Mouse (Mus musculus) myocyte (in vitro differentiated cells): ENCODE results near the gene Vamp9. TPM values are rescaled to one million over a fixed set of nuclear protein-coding genes. Genes with fewer than 3 reads are reported as not detected.

Experiments
- H3K27me3 ChIP-seq: one replicate; pipeline ENCODE4 v1.6.1; 2011; ENCODE audit not compliant: control insufficient read depth, insufficient read depth, insufficient read length
- H3K36me3 ChIP-seq: one replicate; pipeline ENCODE4 v1.6.1; 2011; ENCODE audit not compliant: control insufficient read depth, insufficient read depth
- H3K4me2 ChIP-seq: one replicate; pipeline ENCODE4 v1.6.1; 2011; ENCODE audit warnings: low read depth, control low read depth
- H3K4me3 ChIP-seq: one replicate; pipeline ENCODE4 v1.5.1; 2011; ENCODE audit warnings: mild to moderate bottlenecking, control low read depth, moderate library complexity
- H3K79me2 ChIP-seq: one replicate; pipeline ENCODE4 v1.6.1; 2011; ENCODE audit not compliant: control insufficient read depth, insufficient read depth
- H3ac ChIP-seq: one replicate; pipeline ENCODE4 v1.6.1; 2011; ENCODE audit not compliant: control insufficient read depth, insufficient read length
- CEBPB ChIP-seq: IDR thresholded peaks from 2 replicates; pipeline ENCODE4 v1.6.1; 2011; ENCODE audit warnings: mild to moderate bottlenecking, moderate library complexity; ENCODE audit not compliant: poor library complexity, insufficient read depth, severe bottlenecking
- E2F4 ChIP-seq: IDR thresholded peaks from one replicate; pipeline ENCODE4 v1.6.1; 2011; ENCODE audit warnings: mild to moderate bottlenecking, control low read depth, moderate library complexity; ENCODE audit not compliant: insufficient read depth
- MAX ChIP-seq: IDR thresholded peaks from one replicate; pipeline ENCODE4 v1.6.1; 2011; ENCODE audit warnings: low read depth, mild to moderate bottlenecking, control low read depth
- MYOD1 ChIP-seq, 3 experiments: IDR thresholded peaks; one replicate each; pipeline ENCODE4 v1.6.1; 2011; ENCODE audit warnings: control low read depth in 2 of 3, low read depth in 2 of 3, mild to moderate bottlenecking in 2 of 3, moderate library complexity in 1 of 3; ENCODE audit not compliant: insufficient read length in 2 of 3, control insufficient read depth in 1 of 3
- MYOG ChIP-seq, 3 experiments: IDR thresholded peaks; one replicate each; pipeline ENCODE4 v1.6.1; 2011; ENCODE audit warnings: control low read depth in 2 of 3, low read depth in 2 of 3, mild to moderate bottlenecking in 2 of 3; ENCODE audit not compliant: insufficient read length in 2 of 3, control insufficient read depth in 1 of 3, insufficient read depth in 1 of 3
- POLR2A ChIP-seq: IDR thresholded peaks from one replicate; pipeline ENCODE4 v1.6.1; 2011; ENCODE audit warnings: low read depth, mild to moderate bottlenecking, control low read depth, moderate library complexity; ENCODE audit not compliant: insufficient read length
- POLR2AphosphoS2 ChIP-seq: IDR thresholded peaks from one replicate; pipeline ENCODE4 v1.6.1; 2011; ENCODE audit warnings: low read depth, control low read depth; ENCODE audit not compliant: insufficient read length
- REST ChIP-seq: IDR thresholded peaks from one replicate; pipeline ENCODE4 v1.6.1; 2011; ENCODE audit warnings: mild to moderate bottlenecking, control low read depth, moderate library complexity; ENCODE audit not compliant: insufficient read depth, insufficient read length
- SRF ChIP-seq: IDR thresholded peaks from one replicate; pipeline ENCODE4 v1.6.1; 2011; ENCODE audit warnings: low read depth; ENCODE audit not compliant: control insufficient read depth, insufficient read length
- TCF12 ChIP-seq: IDR thresholded peaks from one replicate; pipeline ENCODE4 v1.6.1; 2011; ENCODE audit warnings: mild to moderate bottlenecking, control low read depth; ENCODE audit not compliant: poor library complexity, insufficient read depth, severe bottlenecking
- TCF3 ChIP-seq: IDR thresholded peaks from one replicate; pipeline ENCODE4 v1.6.1; 2011; ENCODE audit warnings: low read depth, control low read depth; ENCODE audit not compliant: insufficient read length
- USF1 ChIP-seq: IDR thresholded peaks from one replicate; pipeline ENCODE4 v1.6.1; 2011; ENCODE audit warnings: low read depth, mild to moderate bottlenecking, control low read depth, moderate library complexity
- polyA plus RNA-seq: library from polyadenylated mRNA; unstranded; fragments of >200 nt; fragmentation: generic; extraction: Trizol; gene quantifications from one replicate; pipeline ENCODE4 v1.2.1, GENCODE M21; 2012; ENCODE audit warnings: missing spikeins

The Vamp9 gene
- polyA plus RNA-seq, 1 experiment: not detected

- TF ChIP-seq MYOG (IDR thresholded peaks at IDR 0.05; ENCODE audit: control insufficient read depth in 1 of 3, insufficient read depth in 1 of 3, insufficient read length in 2 of 3, low read depth in 2 of 3) (no peak), MAX (no peak), REST (no peak), SRF (no peak), POLR2AphosphoS2 (no peak), POLR2A (no peak), TCF3 (no peak), MYOD1 (IDR thresholded peaks at IDR 0.05; ENCODE audit: control insufficient read depth in 1 of 3, insufficient read length in 2 of 3, low read depth in 2 of 3) (no peak), USF1 (no peak)
- Histone ChIP-seq H3ac (no peak overlapping the region), H3K79me2 (no peaks in the 10 kb centered on the region), H3K4me2 (no peak overlapping the region), H3K4me3 (no peak overlapping the region), H3K27me3 (no peaks in the 10 kb centered on the region), H3K36me3 (no peaks in the 10 kb centered on the region)
Observed at GRCm38 (mm10) chr5:99882441-99882840, 23.6 kb upstream of the Vamp9 start.

GRCm38 (mm10) chr5:99884035-99884434 lies 22.0 kb upstream of the Vamp9 start:
- no peak overlapping the region for H3K4me3 ChIP-seq
- H3K79me2 ChIP-seq: no peaks in the 10 kb centered on the region
- no peaks in the 10 kb centered on the region for H3K36me3 ChIP-seq
- no peak overlapping the region for H3K4me2 ChIP-seq
- no peak overlapping the region for H3ac ChIP-seq
- no peak for TF ChIP-seq MYOG (IDR thresholded peaks at IDR 0.05; ENCODE audit: control insufficient read depth in 1 of 3, insufficient read depth in 1 of 3, insufficient read length in 2 of 3, low read depth in 2 of 3)
- TF ChIP-seq REST: peak; percentile 31
- no peaks in the 10 kb centered on the region for H3K27me3 ChIP-seq

- H3ac ChIP-seq: no peak overlapping the region
- H3K79me2 ChIP-seq: no peaks in the 10 kb centered on the region
- TF ChIP-seq MYOD1 (IDR thresholded peaks at IDR 0.05; ENCODE audit: control insufficient read depth in 1 of 3, insufficient read length in 2 of 3, low read depth in 2 of 3): no peak
- no peak for TF ChIP-seq MAX
- TF ChIP-seq USF1: no peak
- no peak for TF ChIP-seq TCF12
- no peak for TF ChIP-seq SRF
- no peak for TF ChIP-seq TCF3
- no peaks in the 10 kb centered on the region for H3K36me3 ChIP-seq
- H3K4me3 ChIP-seq: no peak overlapping the region
- H3K4me2 ChIP-seq: no peak overlapping the region
- no peaks in the 10 kb centered on the region for H3K27me3 ChIP-seq
Observed at GRCm38 (mm10) chr5:99887133-99887532, 18.9 kb upstream of the Vamp9 start.

- no peaks in the 10 kb centered on the region for H3K27me3 ChIP-seq
- no peak overlapping the region for H3ac ChIP-seq
- TF ChIP-seq POLR2A: no peak
- TF ChIP-seq CEBPB: no peak
- no peak for TF ChIP-seq MYOG (IDR thresholded peaks at IDR 0.05; ENCODE audit: control insufficient read depth in 1 of 3, insufficient read depth in 1 of 3, insufficient read length in 2 of 3, low read depth in 2 of 3)
- no peak for TF ChIP-seq MAX
- TF ChIP-seq TCF3: no peak
- TF ChIP-seq MYOD1 (IDR thresholded peaks at IDR 0.05; ENCODE audit: control insufficient read depth in 1 of 3, insufficient read length in 2 of 3, low read depth in 2 of 3): no peak
- TF ChIP-seq SRF: no peak
- TF ChIP-seq REST: no peak
- no peak for TF ChIP-seq E2F4
- no peak for TF ChIP-seq TCF12
- no peak for TF ChIP-seq POLR2AphosphoS2
- TF ChIP-seq USF1: no peak
- H3K4me2 ChIP-seq: no peak overlapping the region
- no peak overlapping the region for H3K4me3 ChIP-seq
- H3K79me2 ChIP-seq: no peaks in the 10 kb centered on the region
- H3K36me3 ChIP-seq: no peaks in the 10 kb centered on the region
Observed at GRCm38 (mm10) chr5:99891516-99892441, 14.3 kb upstream of the Vamp9 start.

GRCm38 (mm10) chr5:99900041-99900440 lies 6.0 kb upstream of the Vamp9 start:
- TF ChIP-seq CEBPB: no peak
- no peak for TF ChIP-seq MAX
- no peak for TF ChIP-seq USF1
- no peak for TF ChIP-seq MYOD1 (IDR thresholded peaks at IDR 0.05; ENCODE audit: control insufficient read depth in 1 of 3, insufficient read length in 2 of 3, low read depth in 2 of 3)
- no peak for TF ChIP-seq MYOG (IDR thresholded peaks at IDR 0.05; ENCODE audit: control insufficient read depth in 1 of 3, insufficient read depth in 1 of 3, insufficient read length in 2 of 3, low read depth in 2 of 3)
- no peak for TF ChIP-seq TCF12
- TF ChIP-seq SRF: no peak
- TF ChIP-seq POLR2A: no peak
- no peak for TF ChIP-seq TCF3
- no peak for TF ChIP-seq POLR2AphosphoS2
- TF ChIP-seq REST: no peak
- no peak for TF ChIP-seq E2F4
- H3K27me3 ChIP-seq: no peaks in the 10 kb centered on the region
- H3K36me3 ChIP-seq: no peaks in the 10 kb centered on the region

More at GRCm38 (mm10) chr5:99900041-99900440, 6.0 kb upstream of the Vamp9 start:
- Histone ChIP-seq H3ac (no peak overlapping the region), H3K79me2 (no peaks in the 10 kb centered on the region), H3K4me3 (no peak overlapping the region), H3K4me2 (no peak overlapping the region)
